Mouse (Mus musculus): ENCODE measurements around the gene Nek8.
A peak's percentile ranks its signal among the peaks of the same experiment; 100 is the strongest.

DNA sequence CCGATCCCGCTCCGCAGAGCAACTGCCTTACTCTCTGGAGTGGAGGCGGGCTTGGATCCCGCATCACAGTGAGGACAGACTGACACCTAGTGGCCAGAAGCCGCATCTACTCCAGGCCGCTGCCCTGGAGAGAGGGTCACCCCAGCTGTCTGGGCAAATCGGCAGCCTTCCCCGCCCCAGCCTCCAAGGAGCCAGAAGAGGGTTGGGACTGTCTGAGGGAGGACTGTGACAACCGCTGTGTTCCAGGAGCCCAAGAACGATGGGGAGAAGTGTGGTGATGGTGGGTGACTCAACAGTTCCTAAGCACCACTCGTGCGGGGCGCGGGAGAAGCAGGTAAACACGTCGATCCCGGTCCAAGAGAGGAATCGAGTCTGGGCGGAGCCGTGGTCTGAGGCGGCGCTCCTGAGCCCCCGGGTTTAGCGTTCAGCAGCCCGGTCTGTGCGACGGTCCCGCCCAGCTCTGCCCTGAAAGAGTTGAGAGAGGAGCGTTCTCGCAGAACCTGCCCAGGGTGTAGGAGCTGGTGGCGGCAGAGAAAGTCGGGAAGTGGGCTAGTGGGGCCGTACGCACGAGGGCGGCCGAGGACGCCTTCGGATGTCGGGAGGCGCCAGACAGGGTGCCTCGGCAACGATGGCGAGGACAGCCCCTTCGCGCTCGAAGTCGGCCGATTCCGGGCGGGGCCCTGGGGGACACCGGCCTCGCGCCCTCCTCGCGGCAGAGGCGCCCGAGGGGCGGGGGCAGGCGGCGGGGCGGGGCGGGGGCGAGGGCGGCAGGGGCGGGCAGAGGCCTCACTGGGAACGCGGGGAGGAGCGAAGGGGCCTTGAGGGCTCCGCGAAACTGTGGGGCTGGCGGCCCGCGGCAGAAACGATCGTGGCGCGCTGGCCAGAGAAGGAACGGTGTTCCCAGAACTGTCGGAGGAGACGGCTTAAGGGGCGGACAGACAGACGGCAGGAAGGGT is 1.7 kb upstream of the Nek8 start:
- peak; percentile 98 for TF ChIP-seq CTCF (IDR thresholded peaks at IDR 0.05; ENCODE audit: control insufficient read depth, insufficient read depth, low read length)
- peak; percentile 76 for TF ChIP-seq POLR2A (IDR thresholded peaks at IDR 0.05; ENCODE audit: borderline replicate concordance, control insufficient read depth, low read depth, low read length)
